Mouse (Mus musculus) small intestine, adult 2 months (tissue): ENCODE results near the gene S1pr1. TPM values are rescaled to one million over a fixed set of nuclear protein-coding genes. Genes with fewer than 3 reads are reported as not detected.

Experiments
- H3K27ac ChIP-seq: fragments of 200-500 bp; 2 replicates; pipeline ENCODE4 v1.5.1; 2012; ENCODE audit warnings: low read depth, low read length, control low read depth, inconsistent platforms; ENCODE audit not compliant: insufficient read depth
- H3K27me3 ChIP-seq: fragments of 200-500 bp; 2 replicates; pipeline ENCODE4 v1.6.1; 2012; ENCODE audit warnings: mild to moderate bottlenecking, moderate library complexity, low read length, inconsistent platforms; ENCODE audit not compliant: control insufficient read depth, insufficient read depth
- H3K36me3 ChIP-seq: fragments of 200-500 bp; 2 replicates; pipeline ENCODE4 v1.6.1; 2012; ENCODE audit warnings: mild to moderate bottlenecking, low read length, control low read depth, inconsistent platforms; ENCODE audit not compliant: control insufficient read depth, insufficient read depth
- H3K4me1 ChIP-seq: fragments of 200-500 bp; 2 replicates; pipeline ENCODE4 v1.6.1; 2012; ENCODE audit warnings: low read length, inconsistent platforms, mixed read lengths; ENCODE audit not compliant: control insufficient read depth, insufficient read depth, insufficient read length
- H3K4me3 ChIP-seq: fragments of 200-500 bp; 2 replicates; pipeline ENCODE4 v1.5.1; 2012; ENCODE audit warnings: low read depth, mild to moderate bottlenecking, control low read depth, inconsistent platforms, low read length, moderate library complexity
- CTCF ChIP-seq: fragments of 200-500 bp; IDR thresholded peaks from 2 replicates; pipeline ENCODE4 v1.5.1; 2012; ENCODE audit warnings: low read depth, mild to moderate bottlenecking, control low read depth, inconsistent platforms, low read length, moderate library complexity, mixed read lengths; ENCODE audit not compliant: insufficient replicate concordance, insufficient read length; ENCODE audit errors: extremely low read depth
- POLR2A ChIP-seq: fragments of 200-500 bp; IDR thresholded peaks from 2 replicates; pipeline ENCODE4 v1.6.1; 2012; ENCODE audit warnings: low read depth, mild to moderate bottlenecking, control low read depth, inconsistent platforms, low read length, moderate library complexity
- WGBS: fragments of 180-500 bp; shearing (Covaris S2); methylation state at CpG from one replicate; pipeline ENCODE4 v1.1.7; 2018; 5-methylcytosine and 5-hydroxymethylcytosine counted together
- polyA plus RNA-seq: library from polyadenylated mRNA; depleted of rRNA; stranded (reverse); fragments of >200 nt; gene quantifications from 2 replicates; pipeline ENCODE4 v1.2.3, GENCODE M21; 2012

The S1pr1 gene
- polyA plus RNA-seq, 1 experiment = 13.5 TPM

- no peak overlapping the region for H3K4me3 ChIP-seq
- H3K27ac ChIP-seq = peak overlapping the region; percentile 58; the same call in 1 of the 2 replicates
- 19% methylated on average over 9 of the region's 9 CpGs for WGBS
- peaks cover 18% of the 10 kb centered on the region; the same call in 1 of the 2 replicates for H3K27me3 ChIP-seq
- TF ChIP-seq POLR2A = no peak
- TF ChIP-seq CTCF = peak; percentile 79; the same call in 1 of the 2 replicates
- H3K36me3 ChIP-seq = no peaks in the 10 kb centered on the region
- 0 out of 2 replicates have a peak, but pooled peaks cover 3% of the 10 kb centered on the region for H3K4me1 ChIP-seq
Measured at GRCm38 (mm10) chr3:115712808-115713200, 2.1 kb downstream of the S1pr1 start.

- 0 out of 2 replicates have a peak, but pooled peaks cover 3% of the 10 kb centered on the region for H3K4me1 ChIP-seq
- H3K36me3 ChIP-seq = no peaks in the 10 kb centered on the region
- TF ChIP-seq CTCF (no peak), POLR2A (no peak)
- peak overlapping the region; percentile 42 for H3K4me3 ChIP-seq
- WGBS = 82% methylated on average over 27 of the region's 27 CpGs
- peaks cover 18% of the 10 kb centered on the region; the same call in 1 of the 2 replicates for H3K27me3 ChIP-seq
- peak overlapping the region; percentile 58 for H3K27ac ChIP-seq
Measured at GRCm38 (mm10) chr3:115711924-115712807, 2.7 kb downstream of the S1pr1 start.

GRCm38 (mm10) chr3:115711393-115711792, 3.5 kb downstream of the S1pr1 start:
- peaks cover 18% of the 10 kb centered on the region; the same call in 1 of the 2 replicates for H3K27me3 ChIP-seq
- 80% methylated on average over 3 of the region's 3 CpGs for WGBS
- peak overlapping the region; percentile 42 for H3K4me3 ChIP-seq
- 0 out of 2 replicates have a peak, but pooled peaks cover 3% of the 10 kb centered on the region for H3K4me1 ChIP-seq
- TF ChIP-seq CTCF (no peak), POLR2A (no peak)
- peak overlapping the region; percentile 39; the same call in 1 of the 2 replicates for H3K27ac ChIP-seq
- no peaks in the 10 kb centered on the region for H3K36me3 ChIP-seq

GRCm38 (mm10) chr3:115710051-115710450, 4.8 kb downstream of the S1pr1 start:
- 54% methylated on average over 2 of the region's 2 CpGs for WGBS
- no peak for TF ChIP-seq POLR2A
- no peak for TF ChIP-seq CTCF

GRCm38 (mm10) chr3:115709118-115709574, 5.7 kb downstream of the S1pr1 start:
- 0 out of 2 replicates have a peak, but pooled peaks cover 6% of the 10 kb centered on the region for H3K27me3 ChIP-seq
- H3K4me3 ChIP-seq = no peak overlapping the region
- no peaks in the 10 kb centered on the region for H3K4me1 ChIP-seq
- H3K36me3 ChIP-seq = no peaks in the 10 kb centered on the region
- WGBS = 85% methylated on average over 6 of the region's 6 CpGs
- TF ChIP-seq CTCF = no peak
- no peak for TF ChIP-seq POLR2A
- no peak overlapping the region for H3K27ac ChIP-seq

More at GRCm38 (mm10) chr3:115710051-115710450, 4.8 kb downstream of the S1pr1 start:
- Histone ChIP-seq H3K4me3 (no peak overlapping the region), H3K36me3 (no peaks in the 10 kb centered on the region), H3K4me1 (0 out of 2 replicates have a peak, but pooled peaks cover 3% of the 10 kb centered on the region), H3K27ac (no peak overlapping the region), H3K27me3 (peaks cover 12% of the 10 kb centered on the region; the same call in 1 of the 2 replicates)

GRCm38 (mm10) chr3:115706736-115707135, 8.1 kb downstream of the S1pr1 start:
- Histone ChIP-seq H3K27me3 (no peaks in the 10 kb centered on the region), H3K27ac (no peak overlapping the region), H3K4me1 (no peaks in the 10 kb centered on the region; the same call in 1 of the 2 replicates), H3K4me3 (no peak overlapping the region), H3K36me3 (no peaks in the 10 kb centered on the region)
- 80% methylated on average over 2 of the region's 2 CpGs for WGBS
- TF ChIP-seq POLR2A = no peak
- TF ChIP-seq CTCF = no peak

GRCm38 (mm10) chr3:115704254-115704908, 10.5 kb downstream of the S1pr1 start:
- Histone ChIP-seq H3K36me3 (no peaks in the 10 kb centered on the region), H3K27me3 (no peaks in the 10 kb centered on the region), H3K27ac (no peak overlapping the region; the same call in 1 of the 2 replicates), H3K4me1 (no peaks in the 10 kb centered on the region; the same call in 1 of the 2 replicates), H3K4me3 (no peak overlapping the region)
- WGBS = 73% methylated on average over 9 of the region's 9 CpGs
- no peak for TF ChIP-seq POLR2A
- TF ChIP-seq CTCF = no peak
